Mouse (Mus musculus) ovary, postnatal 36 days (tissue): ENCODE data around the gene Oas1e.

Experiments
- DNase-seq: peaks from one replicate; pipeline ENCODE4 v3.0.0; 2022; ENCODE audit warnings: low spot score, mixed read lengths

Oas1e gene

GRCm38 (mm10) chr5:120776801-120777200 is 18.5 kb downstream of the Oas1e start:
- DNase-seq = no peak

- DNase-seq = no peak
Measured at GRCm38 (mm10) chr5:120775287-120775985, 19.9 kb downstream of the Oas1e start.

- DNase-seq = no peak
Measured at GRCm38 (mm10) chr5:120769396-120769795, 25.9 kb downstream of the Oas1e start.

GRCm38 (mm10) chr5:120765010-120765409 is 30.3 kb downstream of the Oas1e start:
- no peak for DNase-seq

- DNase-seq = no peak
Measured at GRCm38 (mm10) chr5:120761901-120762300, 33.4 kb downstream of the Oas1e start.

- no peak for DNase-seq
Measured at GRCm38 (mm10) chr5:120754215-120754614, 41.1 kb downstream of the Oas1e start.

- no peak for DNase-seq
Measured at GRCm38 (mm10) chr5:120752786-120753185, 42.5 kb downstream of the Oas1e start.

- no peak for DNase-seq
Measured at GRCm38 (mm10) chr5:120751206-120751605, 44.1 kb downstream of the Oas1e start.

- DNase-seq = no peak
Measured at GRCm38 (mm10) chr5:120749688-120750087, 45.6 kb downstream of the Oas1e start, which contains the start of gene Oas2. TSS of gene Oas2 (minus strand) at chr5:120749853.

- DNase-seq = no peak
Measured at GRCm38 (mm10) chr5:120746451-120746850, 48.9 kb downstream of the Oas1e start.

GRCm38 (mm10) chr5:120742125-120742524 is 53.2 kb downstream of the Oas1e start:
- peak; percentile 9 for DNase-seq
